Mouse (Mus musculus) midbrain, embryonic 12.5 days (tissue): ENCODE results near the gene Stard9. TPM values are rescaled to one million over a fixed set of nuclear protein-coding genes. Genes with fewer than 3 reads are reported as not detected.
"Not testable (repeated sequence)": the region's sequence is repeated elsewhere in the genome, so short reads cannot be mapped to it uniquely, and the experiment has no call there.

Experiments
- ATAC-seq: fragments of 200-750 bp; cut with Nextera tagmentation; 2 replicates; pipeline ENCODE4 v1.8.0; 2017; ENCODE audit warnings: low read depth, moderate TSS enrichment, moderate library complexity; ENCODE audit not compliant: low FRiP score
- H3K27ac ChIP-seq: fragments of 300-500 bp; sonication (generic); replicated peaks from 2 replicates; pipeline ENCODE4 v1.5.1; 2016; ENCODE audit warnings: mild to moderate bottlenecking
- H3K27me3 ChIP-seq: fragments of 300-500 bp; sonication (generic); 2 replicates; pipeline ENCODE4 v1.6.1; 2016; ENCODE audit warnings: mild to moderate bottlenecking
- H3K36me3 ChIP-seq: fragments of 300-500 bp; sonication (generic); 2 replicates; pipeline ENCODE4 v1.6.1; 2016
- H3K4me1 ChIP-seq: fragments of 300-500 bp; sonication (generic); 2 replicates; pipeline ENCODE4 v1.6.1; 2016
- H3K4me2 ChIP-seq: fragments of 300-500 bp; sonication (generic); replicated peaks from 2 replicates; pipeline ENCODE4 v1.6.1; 2016; ENCODE audit warnings: mild to moderate bottlenecking, moderate library complexity
- H3K4me3 ChIP-seq: fragments of 300-500 bp; sonication (generic); 2 replicates; pipeline ENCODE4 v1.5.1; 2016; ENCODE audit warnings: mild to moderate bottlenecking
- H3K9ac ChIP-seq: fragments of 300-500 bp; sonication (generic); replicated peaks from 2 replicates; pipeline ENCODE4 v1.6.1; 2016; ENCODE audit warnings: mild to moderate bottlenecking, moderate library complexity
- H3K9me3 ChIP-seq: fragments of 300-500 bp; sonication (generic); 2 replicates; pipeline ENCODE4 v1.6.1; 2016; ENCODE audit warnings: mild to moderate bottlenecking
- WGBS: fragments of 180-500 bp; shearing (Covaris S2); methylation state at CpG from one replicate; pipeline ENCODE4 v1.1.7; 2016; 5-methylcytosine and 5-hydroxymethylcytosine counted together
- polyA plus RNA-seq: library from polyadenylated mRNA; unstranded; fragments of >200 nt; fragmentation: Nextera tagmentation; extraction: Ambion mirVana; gene quantifications from 2 replicates; pipeline ENCODE4 v1.2.1, GENCODE M21; 2016

Gene Stard9
- polyA plus RNA-seq, 1 experiment from 2014 or later: 5.3 TPM

GRCm38 (mm10) chr2:120656711-120657110 is 27.8 kb downstream of the Stard9 start:
- H3K27me3 ChIP-seq: no peaks in the 10 kb centered on the region
- H3K27ac ChIP-seq: no peak overlapping the region
- no peaks in the 10 kb centered on the region for H3K4me1 ChIP-seq
- H3K4me3 ChIP-seq: no peak overlapping the region
- H3K9me3 ChIP-seq: no peaks in the 10 kb centered on the region
- ATAC-seq: no peak
- no peak overlapping the region for H3K4me2 ChIP-seq
- H3K9ac ChIP-seq: no peak overlapping the region
- WGBS: 94% methylated on average over 2 of the region's 2 CpGs
- H3K36me3 ChIP-seq: no peaks in the 10 kb centered on the region

DNA sequence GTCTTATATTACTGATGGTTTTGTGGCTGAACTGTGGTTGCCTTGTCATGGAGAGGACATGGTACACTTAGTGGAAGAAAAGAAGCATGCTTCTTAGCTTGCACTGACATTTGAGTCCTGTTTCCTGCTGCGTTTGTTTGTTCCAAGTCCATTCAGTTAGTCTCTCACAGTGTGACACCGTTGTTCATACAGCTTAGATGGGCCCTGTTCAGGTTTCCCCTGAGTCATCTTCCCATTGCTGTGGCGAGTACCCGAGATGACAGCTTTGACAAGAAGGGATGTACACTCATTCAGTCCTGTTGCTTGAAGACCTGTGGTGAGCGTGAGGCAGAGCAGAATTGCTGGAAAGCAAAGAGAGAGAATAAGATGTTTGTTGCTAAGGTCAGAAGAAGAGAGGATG is 29.6 kb downstream of the Stard9 start:
- H3K4me1 ChIP-seq: no peaks in the 10 kb centered on the region
- no peaks in the 10 kb centered on the region for H3K36me3 ChIP-seq
- ATAC-seq: no peak
- H3K9ac ChIP-seq: no peak overlapping the region
- 68% methylated on average over 5 of the region's 5 CpGs for WGBS
- H3K9me3 ChIP-seq: no peaks in the 10 kb centered on the region
- no peak overlapping the region for H3K4me3 ChIP-seq
- H3K27me3 ChIP-seq: no peaks in the 10 kb centered on the region
- H3K27ac ChIP-seq: no peak overlapping the region
- H3K4me2 ChIP-seq: no peak overlapping the region

DNA sequence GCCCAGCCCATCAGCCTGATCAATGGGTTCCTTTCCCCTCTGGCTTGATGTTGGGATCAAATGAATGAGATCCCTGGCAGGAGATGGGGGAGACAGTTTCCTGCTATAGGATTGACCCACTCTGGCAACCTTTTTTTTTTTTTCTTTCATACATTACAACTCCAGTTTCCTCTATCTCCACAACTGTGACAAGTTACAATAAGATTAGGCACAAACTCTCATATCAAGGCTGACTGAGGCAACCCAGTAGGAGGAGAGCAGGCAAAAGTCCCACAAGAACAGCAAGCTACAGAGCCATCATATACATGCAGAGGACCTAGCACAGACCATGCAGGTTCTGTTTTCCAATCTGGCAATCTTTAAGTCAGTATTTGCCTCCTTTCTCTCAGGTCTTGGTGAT is 30.4 kb downstream of the Stard9 start:
- H3K27ac ChIP-seq: no peak overlapping the region
- no peaks in the 10 kb centered on the region for H3K27me3 ChIP-seq
- ATAC-seq: no peak
- no peaks in the 10 kb centered on the region for H3K4me1 ChIP-seq
- no peak overlapping the region for H3K9ac ChIP-seq
- H3K9me3 ChIP-seq: no peaks in the 10 kb centered on the region
- H3K4me2 ChIP-seq: no peak overlapping the region
- no peaks in the 10 kb centered on the region for H3K36me3 ChIP-seq
- H3K4me3 ChIP-seq: no peak overlapping the region

GRCm38 (mm10) chr2:120660486-120661078 is 31.7 kb downstream of the Stard9 start:
- ATAC-seq: no peak
- Histone ChIP-seq H3K4me1 (no peaks in the 10 kb centered on the region), H3K9ac (no peak overlapping the region), H3K27ac (no peak overlapping the region), H3K9me3 (no peaks in the 10 kb centered on the region), H3K27me3 (no peaks in the 10 kb centered on the region), H3K36me3 (no peaks in the 10 kb centered on the region), H3K4me3 (no peak overlapping the region), H3K4me2 (no peak overlapping the region)
- 85% methylated on average over 5 of the region's 5 CpGs for WGBS

DNA sequence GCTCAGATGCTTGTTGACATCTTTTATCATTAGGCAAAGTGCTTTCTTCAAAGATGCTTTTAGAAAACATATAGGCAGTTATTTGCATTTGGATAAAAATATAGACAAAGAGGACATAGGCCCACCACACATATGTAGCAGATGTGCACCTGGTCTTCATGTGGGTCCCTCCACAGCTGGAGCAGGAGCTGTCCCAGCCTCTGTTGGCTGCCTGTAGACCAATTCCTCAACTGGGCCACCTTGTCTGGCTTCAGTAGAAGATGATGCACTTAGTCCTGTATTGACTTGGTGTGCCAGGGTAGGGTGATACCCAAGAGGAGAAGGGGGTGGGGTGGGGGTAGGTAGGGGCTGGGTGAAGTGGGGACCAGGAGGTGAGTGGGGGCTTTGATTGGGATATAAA is 33.8 kb downstream of the Stard9 start:
- H3K4me1 ChIP-seq: no peaks in the 10 kb centered on the region
- no peaks in the 10 kb centered on the region for H3K36me3 ChIP-seq
- H3K9ac ChIP-seq: no peak overlapping the region
- H3K27ac ChIP-seq: no peak overlapping the region
- no peak for ATAC-seq
- no peak overlapping the region for H3K4me2 ChIP-seq
- no peak overlapping the region for H3K4me3 ChIP-seq
- H3K27me3 ChIP-seq: no peaks in the 10 kb centered on the region
- H3K9me3 ChIP-seq: no peaks in the 10 kb centered on the region

DNA sequence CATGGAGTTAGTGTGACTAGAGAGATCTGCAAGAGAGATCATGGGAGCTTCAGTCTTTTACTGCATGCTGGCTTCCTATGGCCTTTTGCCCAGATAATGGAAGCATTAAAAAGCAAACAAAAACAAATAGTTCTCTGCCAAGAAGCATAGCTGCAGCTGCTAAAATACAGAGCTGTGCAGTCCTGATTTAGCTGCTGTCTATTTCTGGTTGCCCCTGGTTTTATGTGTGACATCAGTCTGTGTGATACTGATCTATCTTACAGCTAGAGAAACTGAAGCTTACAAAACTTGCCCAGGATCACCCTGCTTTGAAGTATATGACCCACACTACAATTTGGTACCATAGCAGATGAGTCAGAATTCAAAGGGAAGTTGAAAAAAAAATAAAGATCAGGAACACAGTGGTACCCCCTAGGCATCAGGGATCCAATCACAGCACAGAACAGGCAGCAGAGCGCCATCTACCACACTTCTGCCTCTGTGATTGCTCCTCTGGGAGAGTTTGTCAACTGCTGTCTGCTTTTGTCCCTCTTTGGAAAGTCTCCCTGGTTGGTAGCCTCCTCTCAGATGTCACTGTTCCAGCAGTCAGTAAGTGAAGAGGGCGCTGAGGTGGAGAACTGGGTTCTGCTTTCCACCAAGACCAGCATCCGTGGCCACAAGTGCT is 34.7 kb downstream of the Stard9 start:
- no peaks in the 10 kb centered on the region for H3K4me1 ChIP-seq
- no peak overlapping the region for H3K4me3 ChIP-seq
- ATAC-seq: no peak
- WGBS: 85% methylated on average over 3 of the region's 3 CpGs
- no peak overlapping the region for H3K27ac ChIP-seq
- H3K36me3 ChIP-seq: no peaks in the 10 kb centered on the region
- H3K9ac ChIP-seq: no peak overlapping the region
- no peaks in the 10 kb centered on the region for H3K9me3 ChIP-seq
- H3K4me2 ChIP-seq: no peak overlapping the region
- no peaks in the 10 kb centered on the region for H3K27me3 ChIP-seq

GRCm38 (mm10) chr2:120667446-120667845 is 38.5 kb downstream of the Stard9 start:
- H3K27ac ChIP-seq: no peak overlapping the region
- no peak overlapping the region for H3K4me3 ChIP-seq
- H3K9ac ChIP-seq: no peak overlapping the region
- ATAC-seq: no peak
- no peaks in the 10 kb centered on the region for H3K27me3 ChIP-seq
- no peaks in the 10 kb centered on the region for H3K4me1 ChIP-seq
- no peaks in the 10 kb centered on the region for H3K36me3 ChIP-seq
- 90% methylated on average over 2 of the region's 2 CpGs for WGBS
- H3K9me3 ChIP-seq: no peaks in the 10 kb centered on the region
- no peak overlapping the region for H3K4me2 ChIP-seq

- H3K4me2 ChIP-seq: no peak overlapping the region
- H3K4me3 ChIP-seq: no peak overlapping the region
- H3K9ac ChIP-seq: no peak overlapping the region
- H3K27ac ChIP-seq: no peak overlapping the region
- H3K4me1 ChIP-seq: no peaks in the 10 kb centered on the region
- WGBS: 81% methylated on average over 2 of the region's 2 CpGs
- no peaks in the 10 kb centered on the region for H3K27me3 ChIP-seq
- no peaks in the 10 kb centered on the region for H3K36me3 ChIP-seq
- H3K9me3 ChIP-seq: no peaks in the 10 kb centered on the region
- no peak for ATAC-seq
Observed at GRCm38 (mm10) chr2:120670253-120670652, 41.3 kb downstream of the Stard9 start.

DNA sequence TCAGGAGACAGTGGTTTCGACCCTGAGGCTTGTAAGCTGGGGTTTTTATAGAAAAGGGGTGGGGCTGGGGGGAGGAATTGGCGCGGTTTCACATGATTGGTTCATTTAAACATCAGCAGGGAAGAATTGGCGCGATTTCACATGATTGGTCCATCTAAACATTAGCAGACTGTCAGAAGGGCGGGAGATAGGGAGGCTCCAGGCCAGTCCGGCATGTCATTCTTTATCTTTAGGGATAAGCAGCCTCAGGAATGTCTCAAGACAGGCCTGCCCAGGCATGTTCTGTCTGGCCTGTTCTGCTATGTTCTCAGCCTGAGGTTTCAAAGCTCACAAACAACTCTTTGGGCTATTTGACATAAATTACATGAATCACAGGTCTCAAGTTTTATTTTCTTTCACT is 52.2 kb downstream of the Stard9 start:
- H3K9me3 ChIP-seq, H3K4me2 ChIP-seq, H3K4me1 ChIP-seq, ATAC-seq, H3K9ac ChIP-seq, H3K27ac ChIP-seq, H3K27me3 ChIP-seq, H3K36me3 ChIP-seq, H3K4me3 ChIP-seq: not testable (repeated sequence)
- WGBS: 89% methylated on average over 7 of the region's 7 CpGs

GRCm38 (mm10) chr2:120697767-120698166 is 68.8 kb downstream of the Stard9 start:
- no peaks in the 10 kb centered on the region for H3K4me1 ChIP-seq
- no peak overlapping the region for H3K4me2 ChIP-seq
- no peak overlapping the region for H3K9ac ChIP-seq
- H3K36me3 ChIP-seq: 0 out of 2 replicates have a peak, but pooled peaks cover 20% of the 10 kb centered on the region
- H3K27ac ChIP-seq: no peak overlapping the region
- no peaks in the 10 kb centered on the region for H3K27me3 ChIP-seq
- H3K9me3 ChIP-seq: no peaks in the 10 kb centered on the region
- no peak for ATAC-seq
- H3K4me3 ChIP-seq: no peak overlapping the region
- 90% methylated on average over 5 of the region's 5 CpGs for WGBS

- 82% methylated on average over 3 of the region's 3 CpGs for WGBS
- Histone ChIP-seq H3K4me3 (no peak overlapping the region), H3K27ac (no peak overlapping the region), H3K9ac (no peak overlapping the region), H3K9me3 (no peaks in the 10 kb centered on the region), H3K4me2 (no peak overlapping the region), H3K36me3 (0 out of 2 replicates have a peak, but pooled peaks cover 15% of the 10 kb centered on the region), H3K4me1 (no peaks in the 10 kb centered on the region), H3K27me3 (no peaks in the 10 kb centered on the region)
- no peak for ATAC-seq
Observed at GRCm38 (mm10) chr2:120700379-120700885, 71.5 kb downstream of the Stard9 start.

GRCm38 (mm10) chr2:120702675-120703074 is 73.8 kb downstream of the Stard9 start:
- Histone ChIP-seq H3K4me3 (no peak overlapping the region), H3K36me3 (peaks cover 13% of the 10 kb centered on the region; the same call in 1 of the 2 replicates), H3K9me3 (no peaks in the 10 kb centered on the region), H3K4me2 (no peak overlapping the region), H3K9ac (no peak overlapping the region), H3K27ac (no peak overlapping the region), H3K27me3 (no peaks in the 10 kb centered on the region), H3K4me1 (no peaks in the 10 kb centered on the region)
- 77% methylated on average over 5 of the region's 5 CpGs for WGBS
- ATAC-seq: no peak

DNA sequence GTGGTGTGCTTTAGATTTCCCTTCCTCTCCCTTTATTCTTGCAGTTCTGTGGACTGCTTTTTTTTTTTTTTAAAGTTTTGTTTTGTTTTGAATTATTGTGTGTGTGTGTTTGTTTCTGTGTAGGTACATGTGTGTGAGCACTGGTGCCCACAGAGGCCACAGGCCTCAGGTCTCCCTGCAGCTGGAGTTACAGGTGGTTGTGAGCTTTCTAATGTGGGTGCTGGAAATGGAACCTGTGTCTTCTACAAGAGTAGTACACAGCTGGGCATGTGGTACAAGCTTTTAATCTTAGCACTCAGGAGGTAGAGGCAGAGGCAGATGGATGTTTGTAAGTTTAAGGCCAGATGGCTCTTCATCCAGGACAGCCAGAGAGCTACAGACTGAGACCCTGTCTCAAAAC is 78.1 kb downstream of the Stard9 start:
- no peak overlapping the region for H3K4me2 ChIP-seq
- H3K27me3 ChIP-seq: no peaks in the 10 kb centered on the region
- no peak overlapping the region for H3K4me3 ChIP-seq
- H3K27ac ChIP-seq: no peak overlapping the region
- H3K36me3 ChIP-seq: peaks cover 4% of the 10 kb centered on the region; the same call in 1 of the 2 replicates
- H3K9me3 ChIP-seq: no peaks in the 10 kb centered on the region
- no peaks in the 10 kb centered on the region for H3K4me1 ChIP-seq
- H3K9ac ChIP-seq: no peak overlapping the region
- no peak for ATAC-seq
